Mouse (Mus musculus): ENCODE results near the gene Kif6. TPM values are rescaled to one million over a fixed set of nuclear protein-coding genes. Genes with fewer than 3 reads are reported as not detected.

The Kif6 gene
- polyA plus RNA-seq, 1 experiment from 2014 or later, result 3.2 TPM

- H3K36me3 ChIP-seq, result no peaks in the 10 kb centered on the region
- no peak overlapping the region for H3K4me2 ChIP-seq
- no peaks in the 10 kb centered on the region for H3K27me3 ChIP-seq
- 0 out of 2 replicates have a peak, but pooled peaks cover 5% of the 10 kb centered on the region for H3K4me1 ChIP-seq
- no peak overlapping the region for H3K9ac ChIP-seq
- H3K4me3 ChIP-seq, result no peak overlapping the region
- no peak overlapping the region for H3K27ac ChIP-seq
- 0 out of 2 replicates have a peak, but pooled peaks cover 2% of the 10 kb centered on the region for H3K9me3 ChIP-seq
- ATAC-seq (ENCODE audit: insufficient number of reproducible peaks, insufficient read depth, low FRiP score, low TSS enrichment, low read depth), result no peak
- 92% methylated on average over 6 of the region's 6 CpGs for WGBS
Observed at GRCm38 (mm10) chr17:49737217-49737774, 122.4 kb downstream of the Kif6 start.

GRCm38 (mm10) chr17:49738351-49738750, 123.4 kb downstream of the Kif6 start:
- Histone ChIP-seq H3K4me1 (peaks cover 8% of the 10 kb centered on the region; the same call in 1 of the 2 replicates), H3K27me3 (no peaks in the 10 kb centered on the region), H3K4me3 (no peak overlapping the region), H3K9me3 (0 out of 2 replicates have a peak, but pooled peaks cover 2% of the 10 kb centered on the region), H3K4me2 (no peak overlapping the region), H3K27ac (no peak overlapping the region), H3K36me3 (no peaks in the 10 kb centered on the region), H3K9ac (no peak overlapping the region)
- ATAC-seq (ENCODE audit: insufficient number of reproducible peaks, insufficient read depth, low FRiP score, low TSS enrichment, low read depth), result no peak
- 85% methylated on average over 11 of the region's 11 CpGs for whole genome bisulfite sequencing

GRCm38 (mm10) chr17:49739896-49740679, 125.2 kb downstream of the Kif6 start:
- Histone ChIP-seq H3K9ac (no peak overlapping the region), H3K4me1 (peaks cover 12% of the 10 kb centered on the region), H3K27ac (no peak overlapping the region), H3K4me2 (no peak overlapping the region), H3K27me3 (no peaks in the 10 kb centered on the region), H3K9me3 (0 out of 2 replicates have a peak, but pooled peaks cover 2% of the 10 kb centered on the region), H3K36me3 (no peaks in the 10 kb centered on the region), H3K4me3 (no peak overlapping the region)
- WGBS, result 80% methylated on average over 9 of the region's 9 CpGs
- no peak for ATAC-seq (ENCODE audit: insufficient number of reproducible peaks, insufficient read depth, low FRiP score, low TSS enrichment, low read depth)

GRCm38 (mm10) chr17:49741172-49741571, 126.2 kb downstream of the Kif6 start:
- 0 out of 2 replicates have a peak, but pooled peaks cover 2% of the 10 kb centered on the region for H3K9me3 ChIP-seq
- H3K27ac ChIP-seq, result no peak overlapping the region
- H3K4me2 ChIP-seq, result no peak overlapping the region
- H3K27me3 ChIP-seq, result no peaks in the 10 kb centered on the region
- no peak overlapping the region for H3K4me3 ChIP-seq
- H3K4me1 ChIP-seq, result peaks cover 12% of the 10 kb centered on the region
- 83% methylated on average over 4 of the region's 4 CpGs for WGBS
- H3K36me3 ChIP-seq, result no peaks in the 10 kb centered on the region
- H3K9ac ChIP-seq, result no peak overlapping the region
- ATAC-seq (ENCODE audit: insufficient number of reproducible peaks, insufficient read depth, low FRiP score, low TSS enrichment, low read depth), result no peak

- Histone ChIP-seq H3K36me3 (no peaks in the 10 kb centered on the region), H3K27ac (no peak overlapping the region), H3K4me2 (no peak overlapping the region), H3K4me1 (peaks cover 12% of the 10 kb centered on the region), H3K27me3 (no peaks in the 10 kb centered on the region), H3K4me3 (no peak overlapping the region), H3K9ac (no peak overlapping the region), H3K9me3 (no peaks in the 10 kb centered on the region)
- 43% methylated on average over 5 of the region's 5 CpGs for WGBS
- ATAC-seq (ENCODE audit: insufficient number of reproducible peaks, insufficient read depth, low FRiP score, low TSS enrichment, low read depth), result no peak
Observed at GRCm38 (mm10) chr17:49741927-49742326, 127.0 kb downstream of the Kif6 start.

- Histone ChIP-seq H3K9me3 (no peaks in the 10 kb centered on the region), H3K27me3 (no peaks in the 10 kb centered on the region), H3K4me2 (no peak overlapping the region), H3K9ac (no peak overlapping the region), H3K36me3 (no peaks in the 10 kb centered on the region), H3K4me3 (no peak overlapping the region), H3K4me1 (peaks cover 12% of the 10 kb centered on the region), H3K27ac (no peak overlapping the region)
- ATAC-seq (ENCODE audit: insufficient number of reproducible peaks, insufficient read depth, low FRiP score, low TSS enrichment, low read depth), result no peak
- 36% methylated on average over 14 of the region's 14 CpGs for WGBS
Observed at GRCm38 (mm10) chr17:49743580-49744463, 128.9 kb downstream of the Kif6 start.

GRCm38 (mm10) chr17:49750889-49751324, 136.0 kb downstream of the Kif6 start:
- Histone ChIP-seq H3K4me3 (no peak overlapping the region), H3K27ac (no peak overlapping the region), H3K4me2 (no peak overlapping the region), H3K27me3 (no peaks in the 10 kb centered on the region), H3K4me1 (no peaks in the 10 kb centered on the region), H3K9ac (no peak overlapping the region), H3K36me3 (no peaks in the 10 kb centered on the region), H3K9me3 (no peaks in the 10 kb centered on the region)
- WGBS, result 71% methylated on average over 6 of the region's 6 CpGs
- no peak for ATAC-seq (ENCODE audit: insufficient number of reproducible peaks, insufficient read depth, low FRiP score, low TSS enrichment, low read depth)

- Histone ChIP-seq H3K9me3 (no peaks in the 10 kb centered on the region), H3K9ac (no peak overlapping the region), H3K4me1 (0 out of 2 replicates have a peak, but pooled peaks cover 5% of the 10 kb centered on the region), H3K27me3 (no peaks in the 10 kb centered on the region), H3K27ac (no peak overlapping the region), H3K4me3 (no peak overlapping the region), H3K36me3 (no peaks in the 10 kb centered on the region), H3K4me2 (no peak overlapping the region)
- ATAC-seq (ENCODE audit: insufficient number of reproducible peaks, insufficient read depth, low FRiP score, low TSS enrichment, low read depth), result no peak
- WGBS, result 94% methylated on average over 7 of the region's 7 CpGs
Observed at GRCm38 (mm10) chr17:49753874-49754273, 138.9 kb downstream of the Kif6 start.

GRCm38 (mm10) chr17:49756862-49757261, 141.9 kb downstream of the Kif6 start:
- Histone ChIP-seq H3K9me3 (no peaks in the 10 kb centered on the region), H3K4me2 (no peak overlapping the region), H3K36me3 (no peaks in the 10 kb centered on the region), H3K27me3 (no peaks in the 10 kb centered on the region), H3K9ac (no peak overlapping the region), H3K4me1 (0 out of 2 replicates have a peak, but pooled peaks cover 8% of the 10 kb centered on the region), H3K4me3 (no peak overlapping the region), H3K27ac (no peak overlapping the region)
- ATAC-seq (ENCODE audit: insufficient number of reproducible peaks, insufficient read depth, low FRiP score, low TSS enrichment, low read depth), result no peak
- WGBS, result 86% methylated on average over 19 of the region's 19 CpGs

- Histone ChIP-seq H3K36me3 (no peaks in the 10 kb centered on the region), H3K9ac (no peak overlapping the region), H3K4me1 (0 out of 2 replicates have a peak, but pooled peaks cover 8% of the 10 kb centered on the region), H3K9me3 (no peaks in the 10 kb centered on the region), H3K4me3 (no peak overlapping the region), H3K27me3 (no peaks in the 10 kb centered on the region), H3K4me2 (no peak overlapping the region), H3K27ac (no peak overlapping the region)
- WGBS, result 74% methylated on average over 4 of the region's 4 CpGs
- no peak for ATAC-seq (ENCODE audit: insufficient number of reproducible peaks, insufficient read depth, low FRiP score, low TSS enrichment, low read depth)
Observed at GRCm38 (mm10) chr17:49759047-49759446, 144.1 kb downstream of the Kif6 start.

GRCm38 (mm10) chr17:49761260-49761659, 146.3 kb downstream of the Kif6 start:
- 61% methylated on average over 11 of the region's 11 CpGs for WGBS

More at GRCm38 (mm10) chr17:49761260-49761659, 146.3 kb downstream of the Kif6 start:
- Histone ChIP-seq H3K9ac (no peak overlapping the region), H3K4me2 (0 out of 2 replicates have a peak overlapping the region, but pooled peaks have one; percentile 3), H3K27me3 (no peaks in the 10 kb centered on the region), H3K4me1 (peaks cover 16% of the 10 kb centered on the region; the same call in 1 of the 2 replicates), H3K4me3 (no peak overlapping the region), H3K9me3 (no peaks in the 10 kb centered on the region), H3K27ac (peak overlapping the region; percentile 35; the same call in 1 of the 2 replicates), H3K36me3 (no peaks in the 10 kb centered on the region)
- ATAC-seq (ENCODE audit: insufficient number of reproducible peaks, insufficient read depth, low FRiP score, low TSS enrichment, low read depth), result no peak
